Mouse (Mus musculus): ENCODE results near the gene Cmpk2. TPM values are rescaled to one million over a fixed set of nuclear protein-coding genes. Genes with fewer than 3 reads are reported as not detected.
"Not testable (repeated sequence)": the region's sequence is repeated elsewhere in the genome, so short reads cannot be mapped to it uniquely, and the experiment has no call there.

The Cmpk2 gene
- polyA plus RNA-seq (2015; fragmentation: Nextera tagmentation; extraction: Ambion mirVana), result 7.2 and 8.5 TPM in 2 replicates

DNA sequence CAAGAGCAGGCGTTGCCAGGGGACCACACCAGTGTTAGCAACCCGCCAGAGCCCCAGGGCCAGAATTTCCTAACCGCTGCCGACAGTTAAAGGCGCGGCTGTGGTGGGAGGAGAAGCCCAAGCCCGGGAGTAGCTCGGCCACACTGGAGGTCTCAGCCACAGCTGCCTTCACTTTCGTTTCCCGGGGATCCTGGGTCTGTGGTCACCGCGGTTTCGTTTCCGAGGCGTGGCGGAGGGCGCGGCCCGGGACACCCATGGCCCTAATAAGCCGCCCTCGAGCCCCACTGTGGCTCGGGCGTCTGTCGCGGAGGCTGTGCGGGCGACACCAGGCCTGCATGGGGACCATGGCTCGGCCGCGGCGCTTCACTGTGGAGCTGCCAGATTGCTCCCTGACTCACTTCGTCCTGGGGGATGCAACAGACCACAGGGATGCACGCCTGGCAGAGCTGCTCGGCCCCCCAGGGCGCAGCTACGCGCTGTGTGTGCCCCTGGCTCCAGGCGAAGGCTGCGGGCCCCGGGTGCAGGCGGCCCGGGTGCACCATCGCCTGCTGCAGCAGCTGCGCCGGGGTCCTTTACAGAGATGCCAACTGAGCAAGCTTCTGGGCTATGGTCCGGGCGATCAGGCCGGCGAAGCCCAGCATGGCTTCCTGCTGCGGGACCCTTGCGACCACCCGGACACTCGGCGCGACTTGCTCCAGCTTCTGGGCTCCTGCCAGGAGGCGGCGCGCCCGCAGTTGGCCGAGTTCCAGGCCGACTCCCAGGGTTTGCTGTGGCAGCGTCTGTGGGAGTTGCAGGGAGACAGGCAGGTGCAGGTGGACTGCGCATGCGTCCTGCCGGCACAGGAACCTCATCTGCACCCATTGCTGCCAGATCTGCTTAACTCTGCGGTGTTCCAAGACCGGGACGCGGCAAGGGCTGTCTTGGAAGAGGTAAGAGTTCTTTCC, at the start of gene Cmpk2:
Cmpk2 (plus strand) TSS at position 107 of the 944 bp plus-strand sequence.
- H3K27ac ChIP-seq, result peak within 1 kb of the TSS; percentile 80
- no peaks in the 10 kb centered on the region for H3K9me3 ChIP-seq
- peak within 1 kb of the TSS; percentile 81 for H3K9ac ChIP-seq
- no peaks in the 10 kb centered on the region; the same call in 1 of the 2 replicates for H3K36me3 ChIP-seq
- ATAC-seq (ENCODE audit: low FRiP score, low read depth), result peak; percentile 77
- H3K27me3 ChIP-seq, result no peaks in the 10 kb centered on the region
- peak within 1 kb of the TSS; percentile 98 for H3K4me2 ChIP-seq (replicated peaks)
- WGBS, result under 1% methylated on average over 69 of the region's 69 CpGs
- peak within 1 kb of the TSS; percentile 68 for H3K4me3 ChIP-seq
- peaks cover 14% of the 10 kb centered on the region for H3K4me1 ChIP-seq

DNA sequence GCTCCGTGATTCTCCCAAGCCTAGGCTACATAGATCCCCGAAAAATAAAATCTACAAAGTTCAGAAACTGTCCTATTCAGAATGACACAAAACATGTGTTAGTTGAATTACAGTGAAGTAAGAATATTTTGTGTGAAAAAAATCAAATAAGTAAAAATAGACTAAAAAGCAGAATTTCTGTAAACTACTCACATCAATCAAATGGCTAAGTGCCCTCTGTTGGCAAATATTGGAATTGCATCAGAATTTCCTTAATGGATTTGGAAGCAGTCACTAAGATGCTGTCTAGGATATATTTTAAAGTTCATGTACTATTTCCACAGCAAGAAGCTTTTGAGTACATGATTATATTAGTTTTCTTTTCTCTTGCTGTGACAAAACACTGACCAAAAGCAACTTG, 44.2 kb upstream of the Cmpk2 start:
- Histone ChIP-seq H3K9ac (no peak overlapping the region), H3K4me1 (no peaks in the 10 kb centered on the region), H3K4me2 (replicated peaks) (no peak overlapping the region), H3K4me3 (no peak overlapping the region), H3K36me3 (no peaks in the 10 kb centered on the region), H3K27ac (no peak overlapping the region), H3K9me3 (no peaks in the 10 kb centered on the region), H3K27me3 (no peaks in the 10 kb centered on the region)
- ATAC-seq (ENCODE audit: low FRiP score, low read depth), result no peak
- 87% methylated on average over 2 of the region's 2 CpGs for WGBS

DNA sequence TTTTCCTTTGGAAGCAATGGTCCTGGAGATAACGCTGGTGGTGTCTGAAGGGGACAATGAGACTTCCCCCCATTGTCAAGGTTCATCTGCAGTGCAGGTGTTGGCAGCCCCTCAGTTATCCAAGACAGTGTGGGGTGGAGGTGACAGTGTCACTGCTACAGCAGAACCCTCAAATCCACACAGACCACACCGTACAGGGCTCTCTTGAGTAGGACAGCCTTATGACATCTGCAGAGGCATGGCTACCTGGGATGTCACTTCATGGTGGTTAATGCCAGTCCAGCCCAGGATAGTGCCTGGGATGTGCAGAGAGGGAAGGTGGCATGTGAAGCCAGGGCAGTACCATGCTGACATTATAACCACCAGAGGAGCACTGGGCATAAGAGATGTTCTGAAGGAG, 40.2 kb upstream of the Cmpk2 start:
- not testable (repeated sequence) for ATAC-seq (ENCODE audit: low FRiP score, low read depth); H3K4me3 ChIP-seq; H3K27ac ChIP-seq; H3K9me3 ChIP-seq; H3K36me3 ChIP-seq; H3K4me1 ChIP-seq; H3K27me3 ChIP-seq; H3K4me2 ChIP-seq (replicated peaks); H3K9ac ChIP-seq
- WGBS, result 82% methylated on average over 2 of the region's 2 CpGs

DNA sequence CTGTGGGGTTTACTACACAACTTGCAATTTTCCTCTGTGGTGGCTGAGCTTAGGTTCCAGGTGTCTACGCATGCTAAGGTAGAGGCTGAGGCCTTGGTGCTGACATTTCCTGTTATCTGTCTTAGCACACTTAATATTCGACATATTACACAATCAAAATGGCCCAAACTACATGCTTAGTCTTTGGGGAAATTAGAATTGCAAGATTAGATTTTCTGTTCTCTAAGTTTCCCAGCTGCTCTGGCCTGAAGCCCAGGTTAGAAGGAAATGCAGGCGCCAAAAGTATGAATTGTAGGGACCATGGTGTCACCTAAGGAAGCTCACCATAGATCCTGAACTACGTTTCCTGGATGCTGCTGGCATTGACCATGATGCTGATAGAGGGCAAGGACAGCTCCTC, 32.7 kb upstream of the Cmpk2 start:
- ATAC-seq (ENCODE audit: low FRiP score, low read depth), result no peak

DNA sequence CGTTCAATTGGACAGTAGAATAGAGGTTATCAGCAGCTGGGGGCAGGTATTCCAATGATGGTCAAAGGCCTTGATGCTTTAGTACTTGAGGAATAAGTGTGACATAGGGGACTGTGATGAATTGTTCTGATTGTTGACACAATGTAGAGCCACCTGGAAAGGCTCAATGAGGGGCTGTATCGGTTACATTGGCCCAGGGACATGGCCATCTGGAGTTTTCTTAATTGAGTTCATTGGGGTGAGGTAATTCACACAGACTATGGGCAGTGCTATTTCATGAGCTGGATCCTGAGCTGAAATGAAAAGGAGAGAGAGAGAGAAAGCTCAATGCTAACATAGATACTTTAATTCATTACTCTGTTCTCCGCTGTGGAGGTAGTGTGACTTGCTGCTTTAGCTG, 31.1 kb upstream of the Cmpk2 start:
- Histone ChIP-seq H3K27ac (no peak overlapping the region; the same call in 1 of the 2 replicates), H3K36me3 (no peaks in the 10 kb centered on the region), H3K4me3 (no peak overlapping the region), H3K27me3 (no peaks in the 10 kb centered on the region), H3K4me1 (peaks cover 15% of the 10 kb centered on the region), H3K9ac (no peak overlapping the region), H3K4me2 (replicated peaks) (no peak overlapping the region), H3K9me3 (no peaks in the 10 kb centered on the region)
- 0 out of 2 replicates have a peak, but pooled peaks have one; percentile 64 for ATAC-seq (ENCODE audit: low FRiP score, low read depth)
- 58% methylated on average over 3 of the region's 3 CpGs for WGBS

More for the DNA sequence above, 32.7 kb upstream of the Cmpk2 start:
- no peaks in the 10 kb centered on the region for H3K36me3 ChIP-seq
- H3K9me3 ChIP-seq, result no peaks in the 10 kb centered on the region
- H3K9ac ChIP-seq, result no peak overlapping the region
- H3K27ac ChIP-seq, result no peak overlapping the region
- H3K4me2 ChIP-seq (replicated peaks), result no peak overlapping the region
- peaks cover 15% of the 10 kb centered on the region for H3K4me1 ChIP-seq
- H3K27me3 ChIP-seq, result no peaks in the 10 kb centered on the region
- WGBS, result 79% methylated on average over 4 of the region's 4 CpGs
- no peak overlapping the region for H3K4me3 ChIP-seq

DNA sequence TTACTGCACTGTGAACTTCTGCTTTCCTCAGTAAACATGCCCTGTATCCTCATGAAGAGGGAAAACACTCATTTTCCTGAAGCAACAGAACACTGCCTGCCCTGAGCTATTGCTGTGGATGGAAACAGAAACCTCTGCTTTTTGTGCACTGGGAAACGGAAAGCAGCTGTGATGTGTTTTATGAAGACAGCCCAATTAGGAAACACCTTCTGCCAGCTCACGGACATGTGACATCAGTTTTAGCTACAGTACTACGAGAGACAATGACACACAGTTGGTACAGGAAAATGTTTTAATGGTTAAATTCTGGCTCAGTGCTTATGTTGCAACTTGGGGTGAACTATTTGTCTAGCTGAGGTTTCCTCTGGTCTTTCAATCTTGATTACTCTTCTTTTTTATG, 29.6 kb upstream of the Cmpk2 start:
- WGBS, result 23% methylated on average over 3 of the region's 3 CpGs
- H3K27ac ChIP-seq, result no peak overlapping the region
- no peaks in the 10 kb centered on the region for H3K9me3 ChIP-seq
- peaks cover 15% of the 10 kb centered on the region for H3K4me1 ChIP-seq
- ATAC-seq (ENCODE audit: low FRiP score, low read depth), result no peak
- H3K36me3 ChIP-seq, result no peaks in the 10 kb centered on the region
- no peak overlapping the region for H3K4me3 ChIP-seq
- no peaks in the 10 kb centered on the region for H3K27me3 ChIP-seq
- H3K4me2 ChIP-seq (replicated peaks), result no peak overlapping the region
- no peak overlapping the region for H3K9ac ChIP-seq

DNA sequence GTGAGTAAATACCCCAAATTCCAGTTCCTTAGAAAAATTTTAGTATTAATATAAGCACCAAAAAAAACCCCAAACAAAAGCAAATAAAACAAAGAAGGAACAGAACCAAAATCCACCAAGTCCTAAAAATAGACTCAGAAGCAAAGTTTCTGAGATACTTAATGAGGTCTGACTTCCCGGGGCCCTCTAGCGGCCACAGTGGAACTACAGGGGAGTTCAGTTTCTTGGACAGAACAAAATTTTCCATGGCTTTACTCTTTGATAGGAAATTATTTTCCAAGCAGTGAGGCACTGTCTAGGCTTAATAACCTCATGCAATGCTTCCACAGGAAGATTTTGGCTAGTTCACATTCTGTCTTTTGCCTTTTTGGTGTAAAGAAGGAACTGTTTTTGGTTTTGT, 24.9 kb upstream of the Cmpk2 start:
- WGBS, result 1% methylated on average over 2 of the region's 2 CpGs

DNA sequence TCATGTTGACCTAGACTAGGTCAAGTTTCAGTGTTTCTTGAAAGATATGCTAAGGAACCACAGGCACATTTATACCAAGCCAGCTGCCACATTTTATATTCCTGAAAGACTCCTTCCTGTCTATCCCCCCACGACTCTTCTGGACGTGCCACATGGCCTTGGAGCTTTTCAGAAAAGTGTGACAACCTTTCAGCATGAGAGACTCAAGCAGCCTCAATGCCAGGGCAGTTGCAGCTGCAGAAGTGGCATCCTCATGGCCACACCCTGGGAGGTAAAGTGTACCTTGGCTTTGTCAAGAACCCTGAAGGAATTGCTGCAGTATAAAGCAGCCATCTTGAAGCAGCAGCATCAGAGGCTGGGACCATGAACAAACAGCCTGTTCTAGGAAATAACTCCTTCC, 24.5 kb upstream of the Cmpk2 start:
- Histone ChIP-seq H3K4me3 (no peak overlapping the region), H3K4me1 (0 out of 2 replicates have a peak, but pooled peaks cover under 1% of the 10 kb centered on the region), H3K27me3 (no peaks in the 10 kb centered on the region), H3K36me3 (no peaks in the 10 kb centered on the region), H3K4me2 (replicated peaks) (no peak overlapping the region), H3K27ac (no peak overlapping the region), H3K9ac (no peak overlapping the region), H3K9me3 (no peaks in the 10 kb centered on the region)
- no peak for ATAC-seq (ENCODE audit: low FRiP score, low read depth)
- 79% methylated on average over 2 of the region's 2 CpGs for WGBS

More for the DNA sequence above, 24.9 kb upstream of the Cmpk2 start:
- H3K9ac ChIP-seq, result no peak overlapping the region
- no peak overlapping the region for H3K4me3 ChIP-seq
- no peaks in the 10 kb centered on the region for H3K9me3 ChIP-seq
- peaks cover 5% of the 10 kb centered on the region; the same call in 1 of the 2 replicates for H3K4me1 ChIP-seq
- H3K27me3 ChIP-seq, result no peaks in the 10 kb centered on the region
- no peak for ATAC-seq (ENCODE audit: low FRiP score, low read depth)
- no peaks in the 10 kb centered on the region for H3K36me3 ChIP-seq
- H3K27ac ChIP-seq, result no peak overlapping the region
- H3K4me2 ChIP-seq (replicated peaks), result no peak overlapping the region

DNA sequence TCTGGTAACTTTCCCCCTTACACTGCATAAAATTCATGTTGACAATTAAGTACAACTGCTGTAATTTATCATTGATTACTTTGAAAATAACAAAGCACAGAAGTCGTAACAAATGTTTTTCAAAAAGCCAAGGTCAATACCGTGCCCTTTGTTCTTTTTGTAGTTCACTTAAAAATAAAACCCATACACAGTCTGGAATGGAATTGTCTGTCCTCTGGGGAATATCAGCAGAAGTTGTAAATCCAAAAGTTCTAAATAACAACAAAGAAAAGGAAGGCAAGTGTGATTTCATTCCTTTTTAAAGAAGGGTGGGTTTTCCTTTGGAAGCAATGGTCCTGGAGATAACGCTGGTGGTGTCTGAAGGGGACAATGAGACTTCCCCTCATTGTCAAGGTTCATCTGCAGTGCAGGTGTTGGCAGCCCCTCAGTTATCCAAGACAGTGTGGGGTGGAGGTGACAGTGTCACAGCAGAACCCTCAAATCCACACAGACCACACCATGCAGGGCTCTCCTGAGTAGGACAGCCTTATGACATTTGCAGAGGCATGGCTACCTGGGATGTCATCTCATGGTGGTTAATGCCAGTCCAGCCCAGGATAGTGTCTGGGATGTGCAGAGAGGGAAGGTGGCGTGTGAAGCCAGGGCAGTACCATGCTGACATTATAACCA, 22.5 kb upstream of the Cmpk2 start:
- Histone ChIP-seq H3K36me3 (no peaks in the 10 kb centered on the region), H3K4me1 (0 out of 2 replicates have a peak, but pooled peaks cover 4% of the 10 kb centered on the region), H3K27me3 (no peaks in the 10 kb centered on the region), H3K9me3 (no peaks in the 10 kb centered on the region), H3K4me3 (no peak overlapping the region), H3K9ac (no peak overlapping the region), H3K4me2 (replicated peaks) (no peak overlapping the region), H3K27ac (no peak overlapping the region)
- no peak for ATAC-seq (ENCODE audit: low FRiP score, low read depth)
- WGBS, result 81% methylated on average over 4 of the region's 4 CpGs

DNA sequence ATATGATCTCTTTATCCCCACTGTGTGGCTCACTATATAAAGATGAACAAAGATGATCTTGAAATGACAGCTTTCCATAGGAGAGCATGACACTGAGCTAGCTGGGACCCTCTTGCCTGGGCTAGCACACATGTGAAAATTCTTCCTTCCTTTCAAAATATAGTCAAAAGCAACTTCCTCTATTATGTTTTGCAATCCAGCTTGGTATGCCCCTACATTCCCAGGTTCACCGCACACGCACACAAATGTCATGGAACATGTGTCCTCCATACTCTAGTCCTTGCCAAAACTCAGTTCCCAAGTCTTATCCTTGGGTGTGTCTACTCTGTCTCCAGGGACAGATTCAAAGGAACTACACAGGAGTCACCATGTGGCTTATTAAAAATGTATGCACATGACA, 19.5 kb upstream of the Cmpk2 start:
- Histone ChIP-seq H3K9ac (no peak overlapping the region), H3K36me3 (no peaks in the 10 kb centered on the region), H3K27ac (no peak overlapping the region), H3K27me3 (no peaks in the 10 kb centered on the region), H3K9me3 (no peaks in the 10 kb centered on the region), H3K4me3 (no peak overlapping the region), H3K4me1 (peaks cover 4% of the 10 kb centered on the region; the same call in 1 of the 2 replicates), H3K4me2 (replicated peaks) (no peak overlapping the region)
- ATAC-seq (ENCODE audit: low FRiP score, low read depth), result no peak
- WGBS, result 94% methylated on average over 2 of the region's 2 CpGs

DNA sequence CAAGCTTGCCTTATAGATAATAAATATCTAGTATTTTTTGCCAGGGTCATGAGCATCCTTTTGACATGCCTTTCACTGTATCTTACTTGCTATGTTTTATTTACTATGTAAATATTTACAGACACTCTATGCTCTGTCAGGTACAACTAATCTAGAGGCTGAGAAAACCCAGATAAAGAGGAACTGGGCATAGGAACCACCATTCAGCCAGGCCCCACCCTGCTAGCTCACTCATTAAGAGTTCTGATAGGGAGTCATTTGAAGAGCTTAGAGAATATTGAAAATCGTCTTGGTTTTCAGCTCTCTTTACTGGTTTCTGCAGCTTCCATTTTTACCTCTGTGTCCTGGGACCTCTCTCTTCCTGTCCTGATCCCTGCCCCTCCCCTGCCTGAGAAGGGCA, 17.9 kb upstream of the Cmpk2 start:
- 41% methylated on average over 1 of the region's 1 CpGs for WGBS
- Histone ChIP-seq H3K27me3 (no peaks in the 10 kb centered on the region), H3K27ac (no peak overlapping the region), H3K4me2 (replicated peaks) (no peak overlapping the region), H3K4me1 (peaks cover 16% of the 10 kb centered on the region), H3K9ac (no peak overlapping the region), H3K4me3 (no peak overlapping the region), H3K36me3 (no peaks in the 10 kb centered on the region), H3K9me3 (no peaks in the 10 kb centered on the region)
- ATAC-seq (ENCODE audit: low FRiP score, low read depth), result no peak

DNA sequence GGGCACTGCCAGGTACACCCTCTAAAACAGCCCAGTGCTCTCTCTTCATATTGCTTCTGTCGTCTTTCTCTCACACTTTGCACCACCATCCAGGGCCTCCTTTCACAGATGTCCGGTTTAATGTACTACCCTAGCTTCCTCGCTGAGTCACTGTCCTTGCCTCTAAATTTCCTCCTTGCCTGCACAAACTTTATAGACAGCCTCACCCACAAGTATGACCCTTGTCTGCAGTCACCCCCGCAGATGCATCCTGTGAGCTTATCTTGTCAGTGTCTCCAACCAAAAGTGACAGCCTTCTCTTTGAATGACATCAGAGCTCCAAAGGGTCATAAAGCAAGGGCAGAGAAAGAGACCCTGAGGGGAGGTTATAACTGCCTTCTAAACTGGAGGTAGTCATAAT, 16.1 kb upstream of the Cmpk2 start:
- no peaks in the 10 kb centered on the region for H3K36me3 ChIP-seq
- H3K9ac ChIP-seq, result no peak overlapping the region
- H3K27me3 ChIP-seq, result no peaks in the 10 kb centered on the region
- H3K4me1 ChIP-seq, result peaks cover 23% of the 10 kb centered on the region
- WGBS, result 69% methylated on average over 4 of the region's 4 CpGs
- H3K27ac ChIP-seq, result no peak overlapping the region
- no peaks in the 10 kb centered on the region for H3K9me3 ChIP-seq
- no peak overlapping the region for H3K4me2 ChIP-seq (replicated peaks)
- ATAC-seq (ENCODE audit: low FRiP score, low read depth), result no peak
- no peak overlapping the region for H3K4me3 ChIP-seq
